Mouse (Mus musculus) midbrain, embryonic 12.5 days (tissue): ENCODE measurements around the gene Lrfn2. TPM values are rescaled to one million over a fixed set of nuclear protein-coding genes. Genes with fewer than 3 reads are reported as not detected.
A peak's percentile ranks its signal among the peaks of the same experiment; 100 is the strongest.

ENCODE experiments used
- ATAC-seq: fragments of 200-750 bp; cut with Nextera tagmentation; 2 replicates; pipeline ENCODE4 v1.8.0; 2017; ENCODE audit warnings: low read depth, moderate TSS enrichment, moderate library complexity; ENCODE audit not compliant: low FRiP score
- H3K27ac ChIP-seq: fragments of 300-500 bp; sonication (generic); replicated peaks from 2 replicates; pipeline ENCODE4 v1.5.1; 2016; ENCODE audit warnings: mild to moderate bottlenecking
- H3K27me3 ChIP-seq: fragments of 300-500 bp; sonication (generic); 2 replicates; pipeline ENCODE4 v1.6.1; 2016; ENCODE audit warnings: mild to moderate bottlenecking
- H3K36me3 ChIP-seq: fragments of 300-500 bp; sonication (generic); 2 replicates; pipeline ENCODE4 v1.6.1; 2016
- H3K4me1 ChIP-seq: fragments of 300-500 bp; sonication (generic); 2 replicates; pipeline ENCODE4 v1.6.1; 2016
- H3K4me2 ChIP-seq: fragments of 300-500 bp; sonication (generic); replicated peaks from 2 replicates; pipeline ENCODE4 v1.6.1; 2016; ENCODE audit warnings: mild to moderate bottlenecking, moderate library complexity
- H3K4me3 ChIP-seq: fragments of 300-500 bp; sonication (generic); 2 replicates; pipeline ENCODE4 v1.5.1; 2016; ENCODE audit warnings: mild to moderate bottlenecking
- H3K9ac ChIP-seq: fragments of 300-500 bp; sonication (generic); replicated peaks from 2 replicates; pipeline ENCODE4 v1.6.1; 2016; ENCODE audit warnings: mild to moderate bottlenecking, moderate library complexity
- H3K9me3 ChIP-seq: fragments of 300-500 bp; sonication (generic); 2 replicates; pipeline ENCODE4 v1.6.1; 2016; ENCODE audit warnings: mild to moderate bottlenecking
- WGBS: fragments of 180-500 bp; shearing (Covaris S2); methylation state at CpG from one replicate; pipeline ENCODE4 v1.1.7; 2016; 5-methylcytosine and 5-hydroxymethylcytosine counted together
- polyA plus RNA-seq: library from polyadenylated mRNA; unstranded; fragments of >200 nt; fragmentation: Nextera tagmentation; extraction: Ambion mirVana; gene quantifications from 2 replicates; pipeline ENCODE4 v1.2.1, GENCODE M21; 2016

Lrfn2 gene
- polyA plus RNA-seq, 1 experiment from 2014 or later = 1.4 TPM

GRCm38 (mm10) chr17:48935201-48935600, 3.0 kb downstream of the Lrfn2 start:
- H3K9me3 ChIP-seq = no peaks in the 10 kb centered on the region
- H3K27ac ChIP-seq = no peak overlapping the region
- H3K9ac ChIP-seq = no peak overlapping the region
- no peak for ATAC-seq
- no peak overlapping the region for H3K4me3 ChIP-seq
- H3K4me2 ChIP-seq = no peak overlapping the region
- H3K27me3 ChIP-seq = peaks cover 41% of the 10 kb centered on the region
- 84% methylated on average over 8 of the region's 8 CpGs for WGBS
- H3K4me1 ChIP-seq = peaks cover 11% of the 10 kb centered on the region
- H3K36me3 ChIP-seq = no peaks in the 10 kb centered on the region

DNA sequence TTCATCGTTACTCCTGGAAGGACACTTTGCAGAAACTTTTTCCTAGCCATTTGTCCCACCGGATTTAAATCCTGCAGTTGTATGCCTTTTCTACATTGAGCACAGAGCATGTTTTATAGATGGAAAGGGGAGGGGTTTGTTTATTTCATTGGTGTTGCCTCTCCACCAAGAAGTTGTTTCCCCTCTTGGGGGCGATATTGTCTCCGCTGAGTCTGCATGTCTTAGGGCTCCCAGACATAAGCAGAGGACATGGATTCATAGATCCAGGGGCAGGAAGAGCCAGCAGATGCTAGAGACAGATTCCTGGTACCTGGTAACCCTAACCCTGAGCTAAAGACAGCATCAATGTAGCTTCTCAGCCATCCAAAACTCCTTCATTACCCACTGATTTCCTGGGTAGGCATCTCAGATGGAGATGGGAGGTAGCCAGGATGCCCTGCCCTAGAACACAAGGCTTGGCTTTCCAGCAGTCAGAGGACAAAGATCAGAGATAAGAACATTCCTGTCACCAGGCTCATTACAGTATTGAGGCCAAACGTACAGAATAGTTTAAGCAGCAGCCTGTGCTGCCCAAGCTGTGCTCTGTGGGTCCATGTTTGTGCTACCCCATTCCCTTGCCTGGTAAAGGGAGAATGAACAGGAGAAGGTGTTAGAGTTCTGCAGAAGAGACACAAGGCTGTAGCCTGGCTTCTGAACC, 4.4 kb downstream of the Lrfn2 start:
- peaks cover 30% of the 10 kb centered on the region for H3K27me3 ChIP-seq
- no peak overlapping the region for H3K4me3 ChIP-seq
- no peak for ATAC-seq
- WGBS = 59% methylated on average over 5 of the region's 5 CpGs
- H3K27ac ChIP-seq = no peak overlapping the region
- H3K4me1 ChIP-seq = peaks cover 11% of the 10 kb centered on the region
- no peaks in the 10 kb centered on the region for H3K36me3 ChIP-seq
- no peaks in the 10 kb centered on the region for H3K9me3 ChIP-seq
- H3K9ac ChIP-seq = no peak overlapping the region
- no peak overlapping the region for H3K4me2 ChIP-seq

DNA sequence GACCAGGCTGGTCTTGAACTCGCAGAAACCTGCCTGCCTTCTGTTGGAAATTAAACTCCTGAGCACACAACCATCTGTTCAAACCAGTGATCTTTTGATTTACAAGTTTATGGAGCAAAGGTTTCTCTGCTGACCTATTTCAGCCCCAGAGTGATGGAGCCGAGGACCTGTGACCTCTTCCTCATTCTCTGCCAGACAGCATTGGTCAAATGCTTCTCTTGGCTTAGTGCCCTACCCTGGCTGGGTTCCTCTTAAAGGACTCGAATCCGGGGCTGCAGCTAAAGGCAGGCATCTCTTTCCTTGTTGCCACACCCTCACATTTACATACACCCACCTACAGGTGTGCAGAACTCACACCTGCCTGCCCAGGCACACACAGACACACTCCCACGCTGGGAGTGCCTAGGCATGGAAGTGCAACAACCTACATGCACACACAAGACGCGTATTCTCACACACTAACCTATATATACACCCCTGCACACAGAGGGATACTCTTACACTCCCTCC, 6.6 kb downstream of the Lrfn2 start:
- ATAC-seq = no peak
- Histone ChIP-seq H3K27me3 (peaks cover 12% of the 10 kb centered on the region), H3K27ac (no peak overlapping the region), H3K4me1 (no peaks in the 10 kb centered on the region), H3K4me2 (no peak overlapping the region), H3K9me3 (no peaks in the 10 kb centered on the region), H3K36me3 (no peaks in the 10 kb centered on the region), H3K9ac (no peak overlapping the region), H3K4me3 (no peak overlapping the region)
- 84% methylated on average over 7 of the region's 7 CpGs for WGBS

DNA sequence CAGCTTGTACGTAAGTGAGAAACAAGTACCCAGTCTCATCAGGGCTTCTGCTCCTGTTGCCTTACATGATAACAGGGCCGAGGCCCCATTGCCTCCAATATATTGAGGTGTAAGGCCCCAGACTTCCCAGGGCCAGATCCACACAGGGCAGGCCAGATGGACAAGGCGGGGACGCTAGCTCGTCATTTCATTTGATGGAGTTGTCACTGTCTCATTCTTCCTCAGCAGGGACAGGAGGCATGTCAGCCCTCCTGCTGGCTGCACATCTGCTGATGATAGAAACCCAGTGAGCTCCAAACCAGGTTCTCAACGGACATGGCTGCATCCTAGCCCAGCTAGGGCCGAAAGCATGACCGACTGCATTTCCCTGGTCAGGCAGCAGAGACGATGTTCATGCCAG, 14.1 kb downstream of the Lrfn2 start:
- Histone ChIP-seq H3K4me1 (no peaks in the 10 kb centered on the region), H3K4me2 (no peak overlapping the region), H3K27ac (no peak overlapping the region), H3K36me3 (no peaks in the 10 kb centered on the region), H3K4me3 (no peak overlapping the region), H3K27me3 (no peaks in the 10 kb centered on the region), H3K9me3 (no peaks in the 10 kb centered on the region), H3K9ac (no peak overlapping the region)
- ATAC-seq = no peak
- 83% methylated on average over 9 of the region's 9 CpGs for WGBS

- no peak for ATAC-seq
- H3K9me3 ChIP-seq = no peaks in the 10 kb centered on the region
- H3K27ac ChIP-seq = no peak overlapping the region
- 63% methylated on average over 3 of the region's 3 CpGs for WGBS
- no peaks in the 10 kb centered on the region for H3K27me3 ChIP-seq
- no peaks in the 10 kb centered on the region for H3K36me3 ChIP-seq
- no peaks in the 10 kb centered on the region for H3K4me1 ChIP-seq
- no peak overlapping the region for H3K4me2 ChIP-seq
- H3K9ac ChIP-seq = no peak overlapping the region
- no peak overlapping the region for H3K4me3 ChIP-seq
Observed at GRCm38 (mm10) chr17:48946765-48947164, 14.6 kb downstream of the Lrfn2 start.

DNA sequence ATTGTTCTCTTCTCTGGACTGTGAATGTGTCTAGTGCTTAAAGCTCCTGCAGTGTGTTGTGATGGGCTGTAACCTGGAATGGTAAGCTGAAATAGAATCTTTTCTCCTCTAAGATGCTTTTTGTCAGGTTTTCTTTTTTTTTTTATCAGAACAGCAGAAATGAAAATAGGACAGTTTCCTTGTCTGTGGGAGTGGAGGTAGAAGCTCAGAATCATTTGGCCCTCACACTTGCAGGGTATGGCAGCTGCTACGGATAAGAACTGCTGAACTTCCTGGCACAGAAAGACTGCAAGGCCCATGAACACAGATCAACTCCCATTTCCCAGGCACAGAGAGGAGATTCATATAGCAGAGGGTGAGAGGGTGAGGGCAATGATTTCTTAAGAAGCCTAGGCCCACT, 19.1 kb downstream of the Lrfn2 start:
- H3K9me3 ChIP-seq = no peaks in the 10 kb centered on the region
- no peak overlapping the region for H3K4me2 ChIP-seq
- no peaks in the 10 kb centered on the region for H3K4me1 ChIP-seq
- H3K27me3 ChIP-seq = no peaks in the 10 kb centered on the region
- H3K9ac ChIP-seq = no peak overlapping the region
- no peak overlapping the region for H3K4me3 ChIP-seq
- WGBS = 84% methylated on average over 1 of the region's 1 CpGs
- ATAC-seq = no peak
- no peaks in the 10 kb centered on the region for H3K36me3 ChIP-seq
- H3K27ac ChIP-seq = no peak overlapping the region

GRCm38 (mm10) chr17:48956033-48956631, 24.0 kb downstream of the Lrfn2 start:
- H3K4me2 ChIP-seq = no peak overlapping the region
- H3K36me3 ChIP-seq = no peaks in the 10 kb centered on the region
- H3K9me3 ChIP-seq = no peaks in the 10 kb centered on the region
- H3K27me3 ChIP-seq = no peaks in the 10 kb centered on the region
- no peak overlapping the region for H3K27ac ChIP-seq
- H3K9ac ChIP-seq = no peak overlapping the region
- no peak for ATAC-seq
- no peak overlapping the region for H3K4me3 ChIP-seq
- WGBS = 90% methylated on average over 7 of the region's 7 CpGs
- H3K4me1 ChIP-seq = peaks cover 11% of the 10 kb centered on the region

DNA sequence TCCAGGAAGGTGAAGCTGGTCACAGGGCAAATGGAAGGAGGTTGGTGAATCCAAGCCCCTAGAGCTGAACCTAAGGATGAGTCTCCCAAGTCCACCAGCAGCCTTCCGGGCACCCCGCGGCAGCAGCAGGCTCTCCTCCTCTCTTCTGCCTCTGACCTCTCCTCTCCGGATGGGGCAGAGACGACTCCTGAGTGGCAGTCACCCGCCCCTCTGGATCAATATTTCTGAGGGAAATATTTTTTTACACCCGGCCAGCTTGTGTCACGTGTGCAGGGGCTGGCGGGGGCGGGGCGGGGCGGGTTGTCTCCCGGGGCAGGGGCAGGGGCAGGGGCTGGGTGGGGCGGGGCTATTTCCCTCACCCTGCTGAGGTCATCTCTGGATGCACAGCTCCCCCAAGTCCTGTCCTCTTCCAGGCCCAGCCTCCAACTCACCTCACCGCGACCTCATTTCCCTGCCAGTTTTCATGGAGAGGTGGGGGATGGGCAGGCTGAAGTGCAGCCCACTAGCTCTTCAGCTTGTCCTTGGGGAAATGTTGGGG, 28.1 kb downstream of the Lrfn2 start:
- ATAC-seq = peak; percentile 72
- H3K4me3 ChIP-seq = peak overlapping the region; percentile 18; the same call in 1 of the 2 replicates

GRCm38 (mm10) chr17:48962646-48963045, 30.5 kb downstream of the Lrfn2 start:
- Histone ChIP-seq H3K27ac (no peak overlapping the region), H3K27me3 (no peaks in the 10 kb centered on the region), H3K4me2 (no peak overlapping the region), H3K4me3 (no peak overlapping the region), H3K36me3 (no peaks in the 10 kb centered on the region), H3K9ac (no peak overlapping the region), H3K9me3 (no peaks in the 10 kb centered on the region), H3K4me1 (peaks cover 11% of the 10 kb centered on the region)
- 53% methylated on average over 3 of the region's 3 CpGs for WGBS
- no peak for ATAC-seq

More for the DNA sequence above, 28.1 kb downstream of the Lrfn2 start:
- H3K36me3 ChIP-seq = no peaks in the 10 kb centered on the region
- H3K27ac ChIP-seq = 0 out of 2 replicates have a peak overlapping the region, but pooled peaks have one; percentile 15
- H3K9ac ChIP-seq = peak overlapping the region; percentile 28; the same call in 1 of the 2 replicates
- H3K9me3 ChIP-seq = no peaks in the 10 kb centered on the region
- H3K4me1 ChIP-seq = peaks cover 11% of the 10 kb centered on the region
- H3K4me2 ChIP-seq = peak overlapping the region; percentile 48
- WGBS = 3% methylated on average over 16 of the region's 16 CpGs
- H3K27me3 ChIP-seq = no peaks in the 10 kb centered on the region

GRCm38 (mm10) chr17:48963740-48964139, 31.6 kb downstream of the Lrfn2 start:
- H3K4me1 ChIP-seq = peaks cover 14% of the 10 kb centered on the region
- no peak for ATAC-seq
- no peaks in the 10 kb centered on the region for H3K9me3 ChIP-seq
- no peak overlapping the region for H3K27ac ChIP-seq
- no peaks in the 10 kb centered on the region for H3K36me3 ChIP-seq
- no peak overlapping the region for H3K4me2 ChIP-seq
- H3K27me3 ChIP-seq = no peaks in the 10 kb centered on the region
- no peak overlapping the region for H3K9ac ChIP-seq
- 87% methylated on average over 9 of the region's 9 CpGs for WGBS
- H3K4me3 ChIP-seq = no peak overlapping the region

- Histone ChIP-seq H3K27me3 (no peaks in the 10 kb centered on the region), H3K4me2 (no peak overlapping the region), H3K9me3 (no peaks in the 10 kb centered on the region), H3K36me3 (no peaks in the 10 kb centered on the region), H3K9ac (no peak overlapping the region), H3K4me3 (no peak overlapping the region), H3K27ac (no peak overlapping the region), H3K4me1 (peaks cover 24% of the 10 kb centered on the region)
- ATAC-seq = no peak
- whole genome bisulfite sequencing = 92% methylated on average over 13 of the region's 13 CpGs
Observed at GRCm38 (mm10) chr17:48968304-48968703, 36.1 kb downstream of the Lrfn2 start.

DNA sequence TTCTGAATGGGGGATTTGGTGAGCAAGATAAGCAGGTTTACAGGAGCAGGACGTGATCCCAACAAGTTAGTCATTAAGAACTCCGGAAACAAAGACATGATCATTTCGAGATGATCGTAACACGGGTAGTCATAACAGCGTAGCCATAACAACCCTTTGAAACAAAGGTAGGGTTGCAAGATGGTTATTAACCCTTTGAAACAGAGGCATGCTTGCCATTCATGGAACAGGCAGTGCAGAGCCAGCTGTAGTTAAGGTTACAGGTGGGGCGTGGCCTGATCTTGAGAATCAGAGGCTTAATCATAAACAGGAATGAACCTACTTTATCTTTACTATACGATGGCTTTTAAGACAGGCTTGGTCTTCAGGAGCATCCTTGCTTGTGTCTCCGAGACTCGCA, 39.1 kb downstream of the Lrfn2 start:
- no peak overlapping the region for H3K4me2 ChIP-seq
- ATAC-seq = no peak
- 62% methylated on average over 10 of the region's 10 CpGs for WGBS

More for the DNA sequence above, 39.1 kb downstream of the Lrfn2 start:
- Histone ChIP-seq H3K36me3 (no peaks in the 10 kb centered on the region), H3K4me3 (no peak overlapping the region), H3K9me3 (no peaks in the 10 kb centered on the region), H3K9ac (no peak overlapping the region), H3K27me3 (no peaks in the 10 kb centered on the region), H3K27ac (no peak overlapping the region), H3K4me1 (peaks cover 44% of the 10 kb centered on the region)
